Mouse (Mus musculus) T-helper 17 cell (primary cell): ENCODE results near the gene Vsig2.

ENCODE experiments used
- in situ Hi-C, 2 experiments: fragments of 300-600 bp; cut with MboI, MseI; formaldehyde crosslinking; loops; 1 replicate in 1 of 2; 2 replicates in 1 of 2; pipeline ENCODE4 v1.15.1; 2025; ENCODE audit warnings: high pct_unique_total_duplicates in 2 of 2

Gene Vsig2

GRCm38 (mm10) chr9:37530888-37531705 lies 8.0 kb upstream of the Vsig2 start:
- in situ Hi-C loops, result no loop called here

- in situ Hi-C loops, result loop anchor here in 1 of 2 experiments (5.0 kb wide), 1 partner anchor 75 kb away; no protein-coding TSS in a partner anchor
These were observed 2.2 kb upstream of the Vsig2 start for GRCm38 (mm10) chr9:37536851-37537250.

- in situ Hi-C loops, result loop anchor here in 1 of 2 experiments (5.0 kb wide), 1 partner anchor 75 kb away; no protein-coding TSS in a partner anchor
These were observed 1.3 kb upstream of the Vsig2 start for GRCm38 (mm10) chr9:37537658-37538250.

GRCm38 (mm10) chr9:37540226-37540625 lies 1.2 kb downstream of the Vsig2 start:
- in situ Hi-C loops, result loop anchor here (5.0 to 10.0 kb wide), 2 partner anchors 72 to 75 kb away; partner anchors contain the start of gene Spa17 (in 2 of the 2)

- in situ Hi-C loops, result loop anchor here (5.0 to 10.0 kb wide), 2 partner anchors 71 to 74 kb away; partner anchors contain the start of gene Spa17 (in 2 of the 2)
These were observed 1.9 kb downstream of the Vsig2 start for GRCm38 (mm10) chr9:37540701-37541575.

- in situ Hi-C loops, result loop anchor here (5.0 to 10.0 kb wide), 2 partner anchors 70 to 73 kb away; partner anchors contain the start of gene Spa17 (in 2 of the 2)
These were observed 3.0 kb downstream of the Vsig2 start for GRCm38 (mm10) chr9:37541851-37542642.

- in situ Hi-C loops, result loop anchor here (5.0 to 10.0 kb wide), 2 partner anchors 68 to 71 kb away; partner anchors contain the start of gene Spa17 (in 2 of the 2)
These were observed 4.9 kb downstream of the Vsig2 start for GRCm38 (mm10) chr9:37543869-37544440.

- in situ Hi-C loops, result loop anchor here (5.0 to 10.0 kb wide), 2 partner anchors 68 to 70 kb away; partner anchors contain the start of gene Spa17 (in 2 of the 2)
These were observed 5.6 kb downstream of the Vsig2 start for GRCm38 (mm10) chr9:37544447-37545165.

- in situ Hi-C loops, result loop anchor here in 1 of 2 experiments (10.0 kb wide), 1 partner anchor 70 kb away; the partner anchor contains the start of gene Spa17
These were observed 6.1 kb downstream of the Vsig2 start for GRCm38 (mm10) chr9:37545166-37545610.

GRCm38 (mm10) chr9:37545847-37546452 lies 6.9 kb downstream of the Vsig2 start:
- in situ Hi-C loops, result loop anchor here in 1 of 2 experiments (10.0 kb wide), 1 partner anchor 69 kb away; the partner anchor contains the start of gene Spa17

- in situ Hi-C loops, result loop anchor here in 1 of 2 experiments (10.0 kb wide), 1 partner anchor 68 kb away; the partner anchor contains the start of gene Spa17
These were observed 7.8 kb downstream of the Vsig2 start for GRCm38 (mm10) chr9:37546889-37547288.

- in situ Hi-C loops, result no loop called here
These were observed 11.4 kb downstream of the Vsig2 start for GRCm38 (mm10) chr9:37550435-37550834.

- in situ Hi-C loops, result no loop called here
These were observed 12.9 kb downstream of the Vsig2 start for GRCm38 (mm10) chr9:37551751-37552531.

- in situ Hi-C loops, result no loop called here
These were observed 13.7 kb downstream of the Vsig2 start, which contains the start of gene Nrgn for GRCm38 (mm10) chr9:37552536-37553293. TSS of gene Nrgn (minus strand) at chr9:37552904.

- in situ Hi-C loops, result no loop called here
These were observed 15.2 kb downstream of the Vsig2 start for GRCm38 (mm10) chr9:37554279-37554678.

- in situ Hi-C loops, result no loop called here
These were observed 16.0 kb downstream of the Vsig2 start, which contains the start of gene Siae for GRCm38 (mm10) chr9:37554838-37555748. TSS of gene Siae (plus strand) at chr9:37555698.
